Mouse (Mus musculus): ENCODE results near the gene Galr3.
A peak's percentile ranks its signal among the peaks of the same experiment; 100 is the strongest.
"Not testable (repeated sequence)": the region's sequence is repeated elsewhere in the genome, so short reads cannot be mapped to it uniquely, and the experiment has no call there.

Galr3 gene

DNA sequence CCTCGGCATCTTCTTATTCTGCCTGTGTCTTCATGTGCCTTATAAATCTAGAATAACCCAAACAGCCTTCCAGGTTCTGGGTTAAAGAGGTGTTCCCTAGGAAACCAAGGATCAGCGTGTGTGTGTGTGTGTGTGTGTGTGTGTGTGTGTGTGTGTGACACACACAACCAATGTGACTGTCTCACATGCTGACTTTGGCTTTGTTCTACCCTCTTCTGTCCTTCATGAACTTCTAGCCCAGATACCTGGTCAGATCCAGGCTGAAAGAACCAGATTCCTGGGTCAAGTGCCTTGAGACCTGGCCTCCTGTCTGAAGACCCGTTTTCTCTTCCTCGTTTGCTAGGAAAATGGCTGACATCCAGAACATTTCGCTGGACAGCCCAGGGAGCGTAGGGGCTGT lies at the start of gene Galr3:
Gene Galr3 (plus strand): TSS at position 301 of the 400 bp plus-strand sequence.
- DNase-seq (ENCODE audit: low spot score) = no peak

DNA sequence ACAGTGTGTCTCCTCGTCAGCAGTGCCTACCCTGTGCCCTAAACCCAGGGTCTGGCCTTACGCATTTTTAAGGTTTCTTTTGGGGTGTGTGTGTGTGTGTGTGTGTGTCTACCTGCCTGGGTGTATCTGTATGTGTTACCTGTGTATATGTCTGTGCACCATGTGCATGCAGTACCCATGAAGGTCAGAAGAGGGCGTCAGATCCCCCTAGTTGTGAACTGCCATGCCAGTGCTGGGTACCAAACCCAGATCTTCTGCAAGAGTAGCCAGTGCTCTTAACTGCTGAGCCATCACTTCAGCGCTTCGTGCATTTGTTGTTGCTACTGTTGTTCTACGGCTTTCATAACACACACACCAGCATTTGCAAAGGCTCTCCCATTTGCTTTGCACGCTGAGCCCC lies 49.5 kb upstream of the Galr3 start:
- DNase-seq (ENCODE audit: low spot score) = no peak

DNA sequence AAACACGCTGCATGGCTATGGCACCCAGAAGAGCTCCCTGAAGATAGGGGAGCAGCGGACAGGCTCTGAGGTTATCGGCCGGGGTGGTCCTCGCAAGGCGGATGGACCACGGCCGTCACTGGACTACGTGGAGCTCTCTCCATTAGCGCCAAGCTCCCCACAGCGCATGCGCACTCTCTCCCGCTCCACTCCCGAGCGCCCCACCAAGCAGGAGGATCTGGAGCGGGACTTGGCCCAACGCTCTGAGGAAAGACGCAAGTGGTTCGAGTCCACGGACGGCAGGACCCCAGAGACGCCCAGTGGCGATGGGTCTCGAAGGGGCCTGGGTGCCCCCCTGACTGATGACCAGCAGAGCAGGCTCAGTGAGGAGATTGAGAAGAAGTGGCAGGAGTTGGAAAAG lies 48.8 kb upstream of the Galr3 start:
- no peak for DNase-seq (ENCODE audit: low spot score)

DNA sequence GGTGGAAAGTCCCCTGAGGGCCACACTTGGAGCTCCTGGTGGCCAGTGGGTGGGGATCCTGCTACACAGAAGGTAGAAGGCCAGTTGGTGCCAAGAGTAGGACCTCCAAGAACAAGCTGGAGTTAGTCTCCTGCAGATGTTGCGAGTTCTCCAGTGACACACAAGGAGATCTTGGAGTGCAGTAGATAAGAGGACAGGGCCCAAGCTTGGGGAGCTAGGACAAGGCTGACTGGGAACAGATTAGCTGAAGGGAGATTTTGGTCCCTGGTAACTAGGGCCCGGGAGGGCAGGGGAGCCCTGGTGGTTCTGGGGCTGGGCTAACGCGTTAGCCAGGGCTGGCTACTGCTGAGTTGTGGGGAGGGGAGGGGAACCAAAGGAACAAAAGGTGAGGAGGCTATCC lies 45.8 kb upstream of the Galr3 start:
- no peak for DNase-seq (ENCODE audit: low spot score)

DNA sequence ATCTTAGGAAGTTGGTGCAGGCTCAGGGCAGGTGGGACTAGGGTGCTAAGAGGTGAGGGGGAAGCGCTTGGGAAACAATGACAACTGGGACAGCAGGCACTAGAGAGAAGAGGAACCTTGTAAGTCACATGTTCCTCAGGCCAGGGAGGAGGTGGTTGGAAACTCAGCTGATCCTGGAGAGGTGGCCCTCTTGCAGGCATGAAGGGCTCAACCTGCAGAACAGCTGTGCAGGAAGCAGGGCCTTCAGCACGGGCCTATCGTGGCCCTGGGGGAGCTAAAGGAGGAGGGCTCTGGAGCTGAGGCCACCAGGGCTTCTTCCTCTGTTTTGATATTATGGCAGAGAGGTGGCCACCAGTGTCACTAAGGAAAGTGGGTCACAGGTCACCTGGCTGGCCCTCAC lies 45.0 kb upstream of the Galr3 start:
- no peak for DNase-seq (ENCODE audit: low spot score)

DNA sequence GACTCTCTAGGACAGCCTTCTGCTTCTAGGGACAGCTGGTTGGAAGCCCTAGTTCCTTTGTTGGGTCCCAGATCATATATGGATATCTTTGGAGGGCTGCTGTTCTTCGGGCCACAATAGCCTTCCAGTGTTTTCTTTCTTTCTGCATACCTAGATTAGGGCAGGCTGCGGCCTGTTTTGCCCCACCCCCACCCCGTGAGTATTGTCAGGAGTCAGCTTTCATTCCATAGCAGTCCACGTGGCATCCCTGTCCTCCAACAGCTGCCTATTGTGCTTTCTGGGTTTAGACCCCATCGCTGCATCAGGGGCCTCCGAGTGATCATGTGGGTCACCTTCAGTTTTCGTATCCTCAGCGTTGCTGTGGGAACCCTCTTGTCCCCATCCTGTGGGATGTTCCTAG lies 43.3 kb upstream of the Galr3 start:
- DNase-seq (ENCODE audit: low spot score) = no peak

DNA sequence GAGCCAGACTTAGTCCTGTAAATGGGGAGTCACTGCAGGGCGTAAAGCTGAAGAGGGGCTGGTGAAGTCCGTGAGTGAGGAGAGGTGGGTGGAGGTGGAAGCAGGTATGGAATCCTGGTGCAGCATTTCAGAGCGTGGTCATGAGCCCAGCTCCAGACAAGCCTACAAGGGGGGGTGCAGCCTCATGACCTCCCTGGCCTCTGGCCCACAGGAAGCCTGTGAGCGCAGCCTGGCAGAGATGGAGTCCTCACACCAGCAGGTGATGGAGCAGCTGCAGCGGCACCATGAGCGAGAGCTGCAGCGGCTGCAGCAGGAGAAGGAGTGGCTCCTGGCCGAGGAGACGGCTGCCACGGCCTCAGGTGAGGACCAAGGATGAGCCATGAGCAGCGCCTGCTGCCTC lies 42.1 kb upstream of the Galr3 start:
- DNase-seq (ENCODE audit: low spot score) = no peak

DNA sequence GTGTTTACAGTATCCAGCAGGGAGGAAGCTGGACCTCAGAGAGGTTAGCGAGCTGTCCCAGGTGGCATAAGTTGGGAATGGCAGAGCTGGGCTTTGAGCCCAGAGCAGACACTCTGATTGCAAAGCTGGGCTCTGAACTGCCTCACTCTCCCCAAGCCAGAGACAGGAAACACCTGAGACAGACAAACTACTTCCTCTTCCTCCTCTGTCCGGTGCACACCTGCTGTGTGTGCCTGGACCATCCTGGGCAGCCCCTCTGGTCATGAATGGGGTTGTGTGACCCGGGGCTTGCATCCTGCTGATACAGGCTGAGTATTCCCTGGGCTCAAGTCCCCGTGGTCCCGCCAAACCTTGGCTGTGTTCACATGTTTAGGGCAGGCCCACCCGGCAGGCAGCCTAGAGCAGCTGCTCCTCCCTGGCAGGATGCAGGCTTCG lies 41.3 kb upstream of the Galr3 start:
- no peak for DNase-seq (ENCODE audit: low spot score)

DNA sequence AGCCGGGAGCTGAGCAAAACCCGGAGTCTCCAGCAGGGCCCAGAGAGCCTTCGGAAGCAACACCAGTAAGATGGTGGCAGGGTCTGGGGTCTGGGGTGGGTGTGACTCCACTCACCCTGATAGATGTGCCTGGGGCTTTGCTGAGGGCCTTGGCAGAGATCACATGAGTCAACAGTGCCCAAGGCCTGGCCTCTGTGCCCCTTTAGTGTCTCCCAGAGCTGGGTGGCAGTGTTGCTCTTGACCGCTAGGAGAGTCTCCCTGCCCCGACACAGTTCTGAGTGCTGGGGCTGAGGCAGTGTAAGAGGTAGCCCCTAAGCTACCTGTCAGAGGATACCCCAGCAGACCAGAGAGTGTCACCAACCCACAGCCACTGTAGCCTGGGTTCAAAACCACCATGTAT lies 40.1 kb upstream of the Galr3 start:
- no peak for DNase-seq (ENCODE audit: low spot score)

DNA sequence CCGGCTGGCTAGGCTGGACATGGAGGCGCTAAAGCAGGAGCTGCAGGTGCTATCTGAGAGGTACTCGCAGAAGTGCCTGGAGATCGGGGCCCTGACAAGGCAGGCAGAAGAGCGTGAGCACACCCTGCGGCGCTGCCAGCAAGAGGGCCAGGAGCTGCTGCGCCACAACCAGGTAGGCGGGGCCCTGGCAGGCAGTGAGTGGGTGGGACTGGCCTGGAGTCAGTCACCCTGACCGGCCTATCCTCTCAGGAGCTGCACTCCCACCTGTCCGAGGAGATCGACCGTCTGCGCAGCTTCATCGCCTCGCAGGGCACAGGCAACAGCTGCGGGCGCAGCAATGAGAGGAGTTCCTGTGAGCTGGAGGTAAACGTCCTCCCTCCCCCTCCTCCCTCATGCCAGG lies 39.6 kb upstream of the Galr3 start:
- DNase-seq (ENCODE audit: low spot score) = peak; percentile 68

DNA sequence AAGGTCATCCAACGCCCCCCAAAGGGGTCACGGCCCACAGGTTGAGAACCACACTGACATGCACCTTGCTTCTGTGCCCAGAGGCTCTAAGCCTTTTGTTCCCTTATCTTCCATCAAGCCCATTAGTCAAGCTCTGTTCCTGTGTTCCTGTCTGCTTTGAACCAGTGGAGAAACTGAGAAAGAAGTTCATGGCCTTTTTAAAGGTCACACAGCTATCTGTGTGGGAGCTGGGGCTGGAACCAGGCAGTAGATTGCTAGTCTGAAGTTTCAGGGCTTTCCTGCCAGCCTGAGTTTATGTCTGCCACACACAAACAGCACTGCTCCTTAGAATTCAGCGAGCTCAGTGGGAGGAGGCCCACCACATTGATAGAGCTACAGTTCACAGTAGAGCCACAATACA lies 38.6 kb upstream of the Galr3 start:
- DNase-seq (ENCODE audit: low spot score) = no peak

DNA sequence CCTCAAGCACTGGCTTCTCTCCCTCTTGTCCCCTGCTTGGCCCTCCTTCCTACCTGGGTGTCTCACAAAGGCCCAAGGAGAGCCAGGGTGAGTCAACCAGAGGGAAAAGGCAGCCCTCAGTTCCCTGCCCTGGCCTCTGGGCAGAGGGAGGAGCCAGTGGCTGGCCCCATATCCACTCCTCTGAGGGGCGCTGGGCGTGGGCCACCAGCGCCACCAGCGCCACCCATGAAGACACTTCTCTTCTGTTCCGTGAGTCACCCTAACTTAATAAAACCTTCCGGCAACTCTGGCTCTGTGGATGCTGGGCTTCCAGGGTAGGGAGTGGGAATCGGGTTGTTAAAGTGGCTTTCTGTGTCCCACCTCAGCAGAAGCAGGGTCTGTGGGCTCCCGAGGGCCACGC lies 36.1 kb upstream of the Galr3 start:
- no peak for DNase-seq (ENCODE audit: low spot score)

DNA sequence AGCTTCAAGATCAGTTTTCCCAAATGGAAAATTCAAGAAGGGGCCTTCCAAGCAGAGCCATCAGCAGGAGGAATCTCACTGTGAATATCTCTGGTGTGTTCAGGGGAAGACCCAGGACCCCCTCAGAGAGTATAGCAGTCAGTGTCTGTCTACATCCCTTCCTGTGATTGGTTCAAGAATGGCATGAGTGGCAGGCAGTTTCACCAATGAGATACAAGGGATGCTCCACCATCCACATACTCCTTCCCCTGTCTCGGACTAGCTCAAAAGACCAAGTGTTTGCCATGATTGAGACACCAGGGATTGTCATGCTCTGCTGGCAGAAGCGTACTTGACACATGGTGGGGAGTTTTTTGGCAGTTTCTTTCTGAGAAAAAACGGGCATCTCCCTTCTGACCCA lies 35.0 kb upstream of the Galr3 start:
- DNase-seq (ENCODE audit: low spot score) = no peak

DNA sequence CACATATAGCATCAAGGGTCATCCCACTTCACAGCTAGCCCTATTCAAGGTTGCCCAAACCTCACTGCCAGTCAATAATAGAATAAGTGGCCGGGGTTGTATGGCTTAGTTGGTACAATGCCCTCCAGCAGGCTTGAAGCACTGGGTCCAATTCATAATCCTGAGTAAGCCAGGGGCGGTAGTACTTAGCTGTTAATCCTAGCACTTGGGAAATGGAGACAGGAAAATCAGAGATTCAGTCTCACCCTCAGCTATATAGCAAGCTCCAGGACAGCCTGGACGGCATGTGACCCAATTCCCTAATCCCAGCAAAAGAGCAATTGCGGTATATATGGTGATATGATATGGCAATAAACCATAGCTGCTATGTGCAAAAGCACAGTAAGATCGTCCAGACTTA lies 34.6 kb upstream of the Galr3 start:
- DNase-seq (ENCODE audit: low spot score) = no peak

DNA sequence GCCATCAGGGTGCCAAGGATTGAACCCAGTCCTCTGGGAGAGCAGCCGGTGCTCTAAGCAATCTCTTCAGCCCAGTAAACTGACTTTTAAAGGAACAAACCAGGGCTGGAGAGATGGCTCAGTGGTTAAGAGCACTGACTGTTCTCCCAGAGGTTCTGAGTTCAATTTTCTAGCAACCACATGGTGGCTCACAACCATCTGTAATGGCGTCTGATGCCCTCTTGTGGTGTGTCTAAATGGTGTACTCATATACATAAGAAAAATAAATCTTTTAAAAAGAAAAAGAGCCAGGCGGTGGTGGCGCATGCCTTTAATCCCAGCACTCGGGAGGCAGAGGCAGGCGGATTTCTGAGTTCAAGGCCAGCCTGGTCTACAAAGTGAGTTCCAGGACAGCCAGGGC lies 33.8 kb upstream of the Galr3 start:
- not testable (repeated sequence) for DNase-seq (ENCODE audit: low spot score)

DNA sequence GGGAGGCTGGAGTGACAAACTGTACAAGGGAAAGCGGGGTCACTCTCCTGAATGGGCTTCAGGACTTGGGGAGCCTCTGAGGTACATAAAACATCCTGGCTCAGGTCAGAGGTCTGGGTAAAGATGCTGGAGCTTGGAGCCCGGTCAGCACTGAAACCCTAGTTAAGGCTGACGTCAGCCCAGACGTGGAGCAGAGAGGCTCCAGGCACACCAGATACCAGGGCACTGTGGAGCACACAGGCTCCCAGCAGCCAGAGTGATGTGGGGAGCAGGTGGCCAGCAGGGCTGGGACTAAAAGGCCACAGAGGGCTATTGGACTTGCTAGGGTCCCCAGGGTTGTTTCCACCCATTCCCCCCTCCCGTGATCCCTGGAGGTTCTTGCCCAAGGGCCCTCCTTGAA lies 32.0 kb upstream of the Galr3 start:
- no peak for DNase-seq (ENCODE audit: low spot score)

DNA sequence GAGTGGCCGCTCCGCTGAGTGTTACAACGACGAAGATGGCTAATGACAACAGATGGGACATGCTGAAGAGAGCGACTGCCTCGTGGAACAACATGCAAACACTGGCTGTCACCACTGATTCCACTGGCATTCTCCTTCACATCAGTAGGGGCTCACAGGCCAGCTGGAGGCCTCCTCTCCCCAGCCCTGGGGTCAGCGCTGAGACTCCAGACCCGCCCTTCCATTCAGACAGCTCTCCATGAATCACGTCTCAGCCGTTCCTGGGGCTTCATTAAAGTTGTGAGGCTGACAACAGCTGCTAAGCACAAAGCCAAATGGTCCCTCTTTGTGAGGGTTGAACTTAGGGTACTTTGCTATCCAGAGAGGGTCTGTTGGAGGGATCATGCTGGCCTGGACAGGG lies 30.1 kb upstream of the Galr3 start:
- DNase-seq (ENCODE audit: low spot score) = no peak

DNA sequence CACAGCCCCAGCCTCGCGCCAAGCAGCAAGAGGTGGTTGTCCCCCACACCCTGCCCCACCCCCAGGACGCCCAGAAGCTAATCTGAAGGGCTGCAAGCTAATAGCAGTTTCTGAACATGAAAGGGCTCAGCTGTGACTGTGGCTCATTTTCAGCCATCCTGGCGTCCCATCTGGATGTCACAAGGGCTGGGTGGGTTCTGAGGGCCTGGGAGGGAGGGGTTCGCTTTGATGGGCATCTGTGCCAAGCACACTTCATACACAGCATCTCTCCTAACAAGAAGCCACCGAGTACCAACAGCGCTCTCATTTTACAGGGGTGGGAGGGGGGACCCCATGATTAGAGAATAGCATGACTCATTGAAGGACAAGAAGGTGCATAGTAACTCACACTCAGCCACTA lies 28.3 kb upstream of the Galr3 start:
- no peak for DNase-seq (ENCODE audit: low spot score)

DNA sequence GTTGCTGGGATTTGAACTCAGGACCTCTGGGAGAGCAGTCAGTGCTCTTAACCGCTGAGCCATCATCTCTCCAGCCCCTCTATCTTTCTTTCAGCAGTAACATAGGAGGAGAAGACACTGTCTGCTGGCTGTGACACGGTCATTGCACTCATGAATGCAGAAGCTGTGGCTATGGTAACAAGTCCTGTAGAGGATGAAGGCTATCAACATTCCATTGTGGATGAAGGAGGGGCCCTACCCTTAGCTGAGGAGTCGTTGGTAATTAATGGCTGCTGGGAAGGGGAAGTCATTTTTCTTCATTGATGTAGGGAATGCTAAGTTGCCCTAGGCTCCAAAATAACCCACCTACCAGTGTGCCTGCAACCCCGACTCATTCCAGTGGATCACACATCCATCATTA lies 23.5 kb upstream of the Galr3 start:
- no peak for DNase-seq (ENCODE audit: low spot score)

DNA sequence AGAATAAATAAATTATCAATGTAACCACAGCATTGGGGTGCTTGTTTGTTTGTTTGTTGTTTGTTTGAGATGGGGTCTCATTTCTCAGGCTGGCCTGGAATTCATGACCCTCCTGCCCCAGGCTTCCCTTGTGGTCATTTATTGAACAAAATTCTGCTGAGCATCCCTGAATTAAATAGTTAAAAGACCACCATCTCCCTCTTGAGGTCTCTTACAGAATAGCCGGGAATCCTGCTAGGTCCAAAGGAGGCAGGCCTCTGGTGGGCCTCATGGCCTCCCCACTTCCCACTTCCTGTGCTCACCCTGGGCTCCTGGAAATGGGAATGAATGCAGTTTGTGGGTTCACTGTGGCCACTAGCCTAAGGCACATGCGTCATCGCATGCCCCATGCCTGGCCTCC lies 22.8 kb upstream of the Galr3 start:
- DNase-seq (ENCODE audit: low spot score) = no peak

DNA sequence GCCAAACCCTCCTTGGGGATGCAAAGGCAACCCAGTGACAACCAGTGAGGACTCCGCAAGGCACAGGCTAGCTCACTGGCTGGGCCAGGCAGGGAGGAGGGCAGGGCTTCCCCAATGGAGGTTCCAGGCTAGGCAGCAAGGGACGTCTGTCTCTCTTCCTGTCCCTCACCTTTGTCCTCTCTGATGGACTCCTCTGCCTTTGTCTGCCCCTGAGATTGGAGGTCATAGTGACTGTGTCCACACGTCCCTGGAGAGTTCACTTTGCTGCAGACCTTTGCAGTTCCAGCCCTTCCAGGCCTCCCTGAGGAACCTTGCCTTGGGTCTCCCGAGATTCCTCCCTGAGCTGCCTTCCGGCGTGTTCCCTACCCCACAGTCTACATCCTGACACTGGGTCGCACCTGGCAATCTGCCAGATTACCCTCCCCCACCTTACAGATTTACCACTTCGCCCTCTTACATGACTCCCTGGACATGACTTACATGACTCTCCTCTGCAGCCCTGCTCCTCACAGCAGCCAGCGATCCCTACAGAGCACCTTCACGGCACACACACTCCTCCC lies 18.9 kb upstream of the Galr3 start:
- peak; percentile 70 for DNase-seq (ENCODE audit: low spot score)

DNA sequence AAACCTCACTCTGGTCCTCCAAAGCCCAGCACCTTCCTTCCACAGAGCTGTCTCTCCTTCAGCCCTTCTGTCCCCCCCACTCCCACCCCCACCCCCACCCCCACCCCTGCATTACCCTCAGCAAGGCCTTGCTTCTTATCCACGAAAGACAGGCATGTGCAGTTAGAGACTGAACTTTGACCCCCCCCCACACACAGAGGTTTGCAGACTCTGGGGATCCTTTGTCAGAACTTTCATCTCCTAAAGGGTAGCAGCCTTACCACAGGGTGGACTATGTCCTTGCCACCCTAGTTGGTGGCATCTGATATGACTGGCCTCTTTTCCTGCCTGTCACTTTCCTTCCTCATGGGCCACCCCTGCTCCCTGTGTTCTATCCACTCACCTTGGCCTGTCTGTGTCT lies 18.3 kb upstream of the Galr3 start:
- DNase-seq (ENCODE audit: low spot score) = no peak

DNA sequence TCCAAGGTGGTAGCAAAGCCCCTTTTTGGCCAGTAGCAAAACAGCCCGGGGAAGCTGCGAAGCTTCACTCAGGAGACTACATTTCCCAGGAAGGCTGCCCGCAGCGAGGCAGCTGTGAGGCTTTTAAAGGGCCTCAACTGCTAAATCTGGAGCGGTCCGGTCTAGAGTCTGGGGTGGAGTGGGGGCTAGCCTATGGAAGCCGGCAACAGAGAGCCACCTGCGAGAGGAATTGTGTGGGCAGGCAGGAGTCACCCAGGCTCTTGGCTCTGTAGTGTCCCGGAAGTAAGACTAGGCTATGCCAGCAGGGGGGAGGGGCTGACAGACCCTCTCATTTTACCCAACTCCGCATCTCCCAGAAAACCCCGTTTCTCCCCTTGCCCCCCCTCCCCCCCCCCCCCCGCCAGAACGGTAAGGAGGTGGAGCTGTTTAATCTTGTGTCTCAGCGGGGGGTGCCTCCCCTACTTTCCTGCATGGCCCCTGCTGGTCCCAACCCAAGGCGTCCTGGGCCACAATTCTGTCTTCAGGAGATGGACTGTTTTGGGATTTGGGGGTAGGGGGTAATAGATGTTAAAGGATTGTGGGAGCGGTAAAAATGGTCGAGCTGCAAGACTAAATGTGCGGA lies 15.9 kb upstream of the Galr3 start:
- no peak for DNase-seq (ENCODE audit: low spot score)

DNA sequence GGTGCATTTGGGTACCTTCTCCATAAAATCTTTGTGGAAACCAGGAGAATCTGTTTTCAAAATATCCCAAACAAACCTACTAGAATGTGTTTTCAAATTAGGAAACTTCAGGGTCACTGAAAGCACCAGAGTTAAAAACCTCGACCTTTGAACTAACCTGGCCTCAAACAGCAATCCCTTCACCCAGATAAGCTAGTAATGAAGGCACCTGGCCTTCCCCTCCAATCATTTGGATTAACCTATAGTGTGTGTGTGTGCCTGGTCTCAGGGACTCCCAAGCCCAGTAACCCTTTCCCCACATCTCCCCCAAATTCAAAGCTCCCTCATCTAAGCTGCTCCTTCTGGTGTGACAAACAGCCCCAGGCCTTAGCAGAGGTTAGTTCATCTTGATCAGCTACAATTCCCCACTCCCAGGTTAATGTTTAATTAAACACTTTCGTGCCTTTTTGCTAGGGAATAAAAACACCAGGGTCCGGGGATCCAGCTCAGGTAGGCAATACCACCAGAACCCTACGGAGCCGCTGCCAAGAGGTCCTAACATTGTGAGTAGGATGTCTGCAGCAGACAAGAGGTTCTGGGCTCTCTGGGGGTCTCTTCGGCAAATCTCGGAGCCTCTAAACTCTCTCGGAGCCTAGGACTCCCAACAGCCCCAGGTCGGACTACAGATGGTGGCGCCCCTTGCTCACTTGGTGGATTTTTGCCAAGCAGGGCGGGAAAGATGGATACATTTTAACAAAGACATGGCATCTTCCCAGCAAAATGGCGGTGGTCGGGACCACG lies 15.0 kb upstream of the Galr3 start:
- peak; percentile 70 for DNase-seq (ENCODE audit: low spot score)

Measured in testis, postnatal 10 days (tissue).